Mouse (Mus musculus) spleen, adult 10 weeks (tissue): ENCODE data around the gene Mitf. TPM values are rescaled to one million over a fixed set of nuclear protein-coding genes. Genes with fewer than 3 reads are reported as not detected.

Experiments used
- polyA plus RNA-seq: library from polyadenylated mRNA; stranded (reverse); fragments of 350-450 nt; fragmentation: Illumina TruSeq; extraction: RNeasy Lipid Tissue Mini Kit (QIAGEN cat#74804); gene quantifications from one replicate; pipeline ENCODE4 v1.2.3, GENCODE M21; 2015; ENCODE audit warnings: low replicate concordance; ENCODE audit not compliant: insufficient read depth

Mitf gene
- polyA plus RNA-seq, result 6.4 TPM

GRCm38 (mm10) chr6:97806781-97807743 is at the start of gene Mitf:
Mitf (plus strand) TSS chr6:97807052.

Other genes starting within 250 kb of the Mitf start
- gene Frmd4b, start 189.5 kb upstream of the Mitf start, polyA plus RNA-seq, result 36.4 TPM